In genomic region chr16:11035790-11036431, GRCm38 (mm10) we compare ENCODE assay signal across 1 mouse cellular context.
TF ChIP-seq lines count a peak whose summit lies in the region.

No protein-coding gene starts in this region.

TF ChIP-seq in CH12.LX, 34 proteins besides CTCF, POLR2A, EP300 and RAD21 (continued from another document):
- TF ChIP-seq MAX (IDR thresholded peaks at IDR 0.05; ENCODE audit: low read length) (peak; percentile 88), MEF2A (IDR thresholded peaks at IDR 0.05; ENCODE audit: borderline replicate concordance, low read depth, low read length) (peak; percentile 82; the same call in 1 of the 2 replicates), POLR2AphosphoS2 (IDR thresholded peaks at IDR 0.05; ENCODE audit: low read depth, low read length) (no peak), ELF1 (IDR thresholded peaks at IDR 0.05; ENCODE audit: low read depth, low read length) (peak; percentile 82), NRF1 (IDR thresholded peaks at IDR 0.05; ENCODE audit: low read depth, low read length) (peak; percentile 30; the same call in 1 of the 2 replicates), JUND (conservative IDR thresholded peaks at IDR 0.05; ENCODE audit: low read depth, low read length) (peak; percentile 38; the same call in 1 of the 2 replicates), E2F4 (IDR thresholded peaks at IDR 0.05; ENCODE audit: insufficient replicate concordance, low read depth, low read length) (no peak), MAFK (IDR thresholded peaks at IDR 0.05; ENCODE audit: insufficient replicate concordance, low read length) (no peak), BHLHE40 (IDR thresholded peaks at IDR 0.05; ENCODE audit: low read depth, low read length) (peak; percentile 74), RCOR1 (conservative IDR thresholded peaks at IDR 0.05; ENCODE audit: low read depth, low read length) (0 out of 2 replicates have a peak, but pooled peaks have one; percentile 78), JUN (IDR thresholded peaks at IDR 0.05; ENCODE audit: insufficient read depth, low read depth, low read length) (no peak), GABPA (IDR thresholded peaks at IDR 0.05; ENCODE audit: insufficient replicate concordance, low read depth, low read length) (no peak), NELFE (IDR thresholded peaks at IDR 0.05; ENCODE audit: low read depth, low read length) (peak; percentile 87), USF2 (conservative IDR thresholded peaks at IDR 0.05; ENCODE audit: low read depth, low read length) (peak; percentile 77), TBP (conservative IDR thresholded peaks at IDR 0.05; ENCODE audit: low read depth, low read length) (peak; percentile 13), USF1 (IDR thresholded peaks at IDR 0.05; ENCODE audit: low read depth, low read length) (peak; percentile 70), TCF12 (IDR thresholded peaks at IDR 0.05; ENCODE audit: low read depth, low read length) (peak; percentile 82), MYC (IDR thresholded peaks at IDR 0.05; ENCODE audit: low read depth, low read length) (peak; percentile 93), HCFC1 (IDR thresholded peaks at IDR 0.05; ENCODE audit: low read depth, low read length) (peak; percentile 55), CHD2 (IDR thresholded peaks at IDR 0.05; ENCODE audit: low read length) (no peak), MXI1 (IDR thresholded peaks at IDR 0.05; ENCODE audit: low read depth, low read length) (peak; percentile 91), IRF4 (IDR thresholded peaks at IDR 0.05; ENCODE audit: low read depth, low read length) (peak; percentile 84), ZC3H11A (IDR thresholded peaks at IDR 0.05; ENCODE audit: low read depth, low read length) (peak; percentile 93), PAX5 (IDR thresholded peaks at IDR 0.05; ENCODE audit: low read length) (no peak), ETS1 (conservative IDR thresholded peaks at IDR 0.05; ENCODE audit: low read depth, low read length) (peak; percentile 50), ZNF384 (IDR thresholded peaks at IDR 0.05; ENCODE audit: low read depth, low read length) (no peak), KAT2A (IDR thresholded peaks at IDR 0.05; ENCODE audit: insufficient replicate concordance, low read length) (0 out of 2 replicates have a peak, but pooled peaks have one; percentile 43), ZMIZ1 (IDR thresholded peaks at IDR 0.05; ENCODE audit: low read depth, low read length) (peak; percentile 40; the same call in 1 of the 2 replicates), ZKSCAN1 (IDR thresholded peaks at IDR 0.05; ENCODE audit: borderline replicate concordance, low read depth, low read length) (no peak), SMC3 (IDR thresholded peaks at IDR 0.05; ENCODE audit: low read depth, low read length) (peak; percentile 99), MAZ (IDR thresholded peaks at IDR 0.05; ENCODE audit: low read depth, low read length) (peak; percentile 96)
